Comparison of ENCODE assay signal across 8 mouse cellular contexts in the genomic region with DNA sequence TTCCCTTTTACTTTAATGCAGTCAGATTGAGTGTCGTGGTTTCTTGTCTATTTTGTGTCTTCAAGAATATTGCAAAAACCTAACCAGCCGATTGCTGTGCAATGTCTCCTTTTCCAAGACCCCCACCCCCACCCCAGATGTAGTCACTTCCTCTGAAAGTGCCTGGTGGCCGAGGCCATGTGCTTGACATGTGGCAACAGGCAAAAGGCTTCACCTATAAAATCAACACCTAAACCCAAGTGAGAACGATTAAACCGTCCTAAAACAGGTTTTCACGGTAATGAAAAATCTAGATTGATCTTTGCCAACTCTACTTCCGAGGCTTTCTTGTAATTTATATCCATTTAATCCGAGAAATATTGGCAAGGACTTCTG. TPM values are rescaled to one million over a fixed set of nuclear protein-coding genes. Genes with fewer than 3 reads are reported as not detected.
DNase-seq lines count a peak whose midpoint lies in the region; ATAC-seq and TF ChIP-seq lines count a peak whose summit lies in the region.

No protein-coding gene starts in this region.

- H3ac ChIP-seq in C2C12 (ENCODE audit: control insufficient read depth, insufficient read length, low read depth): peak overlapping the region; percentile 85

- H3K36me3 ChIP-seq in C2C12 (ENCODE audit: control insufficient read depth, insufficient read depth): peaks cover 53% of the 10 kb centered on the region
- peaks cover 10% of the 10 kb centered on the region for H3K36me3 ChIP-seq in embryonic facial prominence, embryonic 15.5 days
- peaks cover 20% of the 10 kb centered on the region for H3K36me3 ChIP-seq in limb, embryonic 14.5 days (ENCODE audit: control insufficient read depth, insufficient read depth, low read length)
- peaks cover 15% of the 10 kb centered on the region; the same call in 1 of the 2 replicates for H3K36me3 ChIP-seq in neural tube, embryonic 14.5 days (ENCODE audit: control insufficient read depth, insufficient read depth, low read length)

- peak overlapping the region; percentile 83 for H3K4me2 ChIP-seq in embryonic facial prominence, embryonic 15.5 days (replicated peaks)
- peak overlapping the region; percentile 60 for H3K4me2 ChIP-seq in limb, embryonic 14.5 days (replicated peaks; ENCODE audit: low read depth, low read length, severe bottlenecking)
- H3K4me2 ChIP-seq in neural tube, embryonic 14.5 days (ENCODE audit: low read depth, low read length): peak overlapping the region; percentile 61

- 1% methylated on average over 8 of the region's 8 CpGs for WGBS in cerebellum, adult 2 months
- WGBS in embryonic facial prominence, embryonic 15.5 days: 0% methylated on average over 8 of the region's 8 CpGs
- under 1% methylated on average over 8 of the region's 8 CpGs for WGBS in limb, embryonic 14.5 days
- 1% methylated on average over 8 of the region's 8 CpGs for WGBS in neural tube, embryonic 14.5 days

- H3K9me3 ChIP-seq in embryonic facial prominence, embryonic 15.5 days (replicated peaks): no peaks in the 10 kb centered on the region
- H3K9me3 ChIP-seq in limb, embryonic 14.5 days (ENCODE audit: control insufficient read depth, low read length): no peaks in the 10 kb centered on the region
- no peaks in the 10 kb centered on the region for H3K9me3 ChIP-seq in neural tube, embryonic 14.5 days (ENCODE audit: control insufficient read depth, low read length)

- peak in 1 of 2 experiments; percentile 18 for DNase-seq in cerebellum, adult 2 months
- no peak for DNase-seq in cerebellum, adult 11 months
- DNase-seq in limb, embryonic 14.5 days (ENCODE audit: low spot score): peak; percentile 35
- DNase-seq in right cerebral cortex, adult 2 months (ENCODE audit: low spot score in 2 of 2): no peak
- DNase-seq in left cerebral cortex, adult 8-10 months (ENCODE audit: low spot score in 2 of 2): no peak

- H3K79me2 ChIP-seq in C2C12 (ENCODE audit: control insufficient read depth, insufficient read depth): peaks cover 68% of the 10 kb centered on the region

- peak overlapping the region; percentile 80 for H3K4me3 ChIP-seq in cerebellum, adult 2 months (replicated peaks; ENCODE audit: insufficient read depth, low read depth, low read length)
- H3K4me3 ChIP-seq in C2C12 (ENCODE audit: insufficient read depth, poor library complexity, severe bottlenecking): peak overlapping the region; percentile 86
- peak overlapping the region; percentile 84 for H3K4me3 ChIP-seq in embryonic facial prominence, embryonic 15.5 days (replicated peaks)
- H3K4me3 ChIP-seq in limb, embryonic 14.5 days (replicated peaks; ENCODE audit: low read length): peak overlapping the region; percentile 100
- H3K4me3 ChIP-seq in neural tube, embryonic 14.5 days (ENCODE audit: low read depth, low read length): peak overlapping the region; percentile 100

- H3K79me3 ChIP-seq in C2C12 (ENCODE audit: low read depth): peaks cover 57% of the 10 kb centered on the region

- no peaks in the 10 kb centered on the region for H3K27me3 ChIP-seq in cerebellum, adult 2 months (ENCODE audit: control insufficient read depth, insufficient read depth, low read length)
- no peaks in the 10 kb centered on the region for H3K27me3 ChIP-seq in C2C12 (ENCODE audit: control insufficient read depth, insufficient read depth, insufficient read length)
- H3K27me3 ChIP-seq in embryonic facial prominence, embryonic 15.5 days: no peaks in the 10 kb centered on the region
- no peaks in the 10 kb centered on the region for H3K27me3 ChIP-seq in limb, embryonic 14.5 days (ENCODE audit: control insufficient read depth, insufficient read depth, low read length)
- H3K27me3 ChIP-seq in neural tube, embryonic 14.5 days (ENCODE audit: control insufficient read depth, insufficient read depth, low read length): no peaks in the 10 kb centered on the region

- H3K27ac ChIP-seq in cerebellum, adult 2 months (ENCODE audit: insufficient read depth, low read length): no peak overlapping the region
- H3K27ac ChIP-seq in embryonic facial prominence, embryonic 15.5 days (replicated peaks): peak overlapping the region; percentile 96; the same call in 1 of the 2 replicates
- peak overlapping the region; percentile 94; the same call in 1 of the 2 replicates for H3K27ac ChIP-seq in limb, embryonic 14.5 days (replicated peaks; ENCODE audit: low read depth, low read length)
- no peak overlapping the region; the same call in 1 of the 2 replicates for H3K27ac ChIP-seq in neural tube, embryonic 14.5 days (ENCODE audit: low read depth, low read length)

- no peak for TF ChIP-seq CTCF in cerebellum, adult 2 months (IDR thresholded peaks at IDR 0.05; ENCODE audit: borderline replicate concordance, insufficient read depth, low read depth, low read length)
- TF ChIP-seq CTCF in C2C12 (IDR thresholded peaks at IDR 0.05; ENCODE audit: control insufficient read depth, insufficient read depth, insufficient read length): no peak

- peak overlapping the region; percentile 96 for H3K9ac ChIP-seq in embryonic facial prominence, embryonic 15.5 days
- H3K9ac ChIP-seq in limb, embryonic 14.5 days (ENCODE audit: low read depth, low read length, severe bottlenecking): peak overlapping the region; percentile 100
- H3K9ac ChIP-seq in neural tube, embryonic 14.5 days (replicated peaks; ENCODE audit: low read depth, low read length): peak overlapping the region; percentile 97

- peaks cover 14% of the 10 kb centered on the region; the same call in 1 of the 2 replicates for H3K4me1 ChIP-seq in cerebellum, adult 2 months (ENCODE audit: control insufficient read depth, insufficient read depth, low read length)
- peaks cover 26% of the 10 kb centered on the region for H3K4me1 ChIP-seq in embryonic facial prominence, embryonic 15.5 days
- H3K4me1 ChIP-seq in limb, embryonic 14.5 days (ENCODE audit: control insufficient read depth, insufficient read depth, low read length): peaks cover 29% of the 10 kb centered on the region
- peaks cover 16% of the 10 kb centered on the region for H3K4me1 ChIP-seq in neural tube, embryonic 14.5 days (ENCODE audit: control insufficient read depth, insufficient read depth, low read length)

- no peak for ATAC-seq in embryonic facial prominence, embryonic 15.5 days (ENCODE audit: insufficient number of reproducible peaks, low FRiP score, low TSS enrichment, low read depth)
- ATAC-seq in limb, embryonic 14.5 days (ENCODE audit: low FRiP score, low read depth): no peak
- ATAC-seq in neural tube, embryonic 14.5 days (ENCODE audit: low read depth): no peak

- no peak for TF ChIP-seq POLR2A in cerebellum, adult 2 months (IDR thresholded peaks at IDR 0.05; ENCODE audit: borderline replicate concordance, insufficient read depth, low read length)
- no peak for TF ChIP-seq POLR2A in limb, embryonic 14.5 days (IDR thresholded peaks at IDR 0.05; ENCODE audit: borderline replicate concordance, extremely low read depth, insufficient read depth, insufficient read length)

TF ChIP-seq in C2C12, 6 proteins besides CTCF, POLR2A, EP300 and RAD21 (continues in another document):
- no peak for TF ChIP-seq CEBPB (IDR thresholded peaks at IDR 0.05; ENCODE audit: low read depth)

RNA-seq across cellular contexts. Expression of a gene that starts 1.1 kb away (rescaled TPM):
- polyA plus RNA-seq in cerebellum, adult 2 months (2012; rRNA removed): 347 and 359 TPM in 2 replicates
- 353 TPM for polyA plus RNA-seq in C2C12 (2012; fragmentation: generic; extraction: Trizol)
- polyA plus RNA-seq in embryonic facial prominence, embryonic 15.5 days (2015; fragmentation: Nextera tagmentation; extraction: Ambion mirVana): 999 and 1,010 TPM in 2 replicates
- polyA plus RNA-seq in limb, embryonic 14.5 days (2012; rRNA removed): 437 and 460 TPM in 2 replicates
- 1,093 and 1,108 TPM in 2 replicates for polyA plus RNA-seq in limb, embryonic 14.5 days (2014; fragmentation: Nextera tagmentation; extraction: Ambion mirVana)
- 529 and 532 TPM in 2 replicates for polyA plus RNA-seq in neural tube, embryonic 14.5 days (2014; fragmentation: Nextera tagmentation; extraction: Ambion mirVana)
- total RNA-seq in left cerebral cortex, adult 8-10 months (2022): 100 to 1,000 TPM; 280 to 313 (median 302) TPM

RNA-seq across cellular contexts. Expression of a gene that starts 11.2 kb away (rescaled TPM):
- 36.2 and 36.4 TPM in 2 replicates for polyA plus RNA-seq in cerebellum, adult 2 months (2012; rRNA removed)
- 44.4 TPM for polyA plus RNA-seq in C2C12 (2012; fragmentation: generic; extraction: Trizol)
- 45.8 and 48.7 TPM in 2 replicates for polyA plus RNA-seq in embryonic facial prominence, embryonic 15.5 days (2015; fragmentation: Nextera tagmentation; extraction: Ambion mirVana)
- 39.2 and 51.5 TPM in 2 replicates for polyA plus RNA-seq in limb, embryonic 14.5 days (2012; rRNA removed)
- 39.1 and 41.8 TPM in 2 replicates for polyA plus RNA-seq in limb, embryonic 14.5 days (2014; fragmentation: Nextera tagmentation; extraction: Ambion mirVana)
- 25.1 and 27.2 TPM in 2 replicates for polyA plus RNA-seq in neural tube, embryonic 14.5 days (2014; fragmentation: Nextera tagmentation; extraction: Ambion mirVana)
- total RNA-seq in left cerebral cortex, adult 8-10 months (2022): 10 to 100 TPM; 27.5 to 30.6 (median 28.5) TPM

RNA-seq across cellular contexts. Expression of a gene that starts 14.2 kb away (rescaled TPM):
- 4.9 and 5.7 TPM in 2 replicates for polyA plus RNA-seq in cerebellum, adult 2 months (2012; rRNA removed)
- 2.3 TPM for polyA plus RNA-seq in C2C12 (2012; fragmentation: generic; extraction: Trizol)
- polyA plus RNA-seq in embryonic facial prominence, embryonic 15.5 days (2015; fragmentation: Nextera tagmentation; extraction: Ambion mirVana): 3.4 and 5.9 TPM in 2 replicates
- 4.5 and 9.1 TPM in 2 replicates for polyA plus RNA-seq in limb, embryonic 14.5 days (2012; rRNA removed)
- polyA plus RNA-seq in limb, embryonic 14.5 days (2014; fragmentation: Nextera tagmentation; extraction: Ambion mirVana): 2.7 and 4.3 TPM in 2 replicates
- polyA plus RNA-seq in neural tube, embryonic 14.5 days (2014; fragmentation: Nextera tagmentation; extraction: Ambion mirVana): 1.9 and 3.9 TPM in 2 replicates
- total RNA-seq in left cerebral cortex, adult 8-10 months (2022): 1 to 10 TPM; 2.2 to 5.0 (median 2.8) TPM

RNA-seq across cellular contexts. Expression of a gene that starts 37.8 kb away (rescaled TPM):
- polyA plus RNA-seq in cerebellum, adult 2 months (2012; rRNA removed): 18.9 and 19.4 TPM in 2 replicates
- 8.3 TPM for polyA plus RNA-seq in C2C12 (2012; fragmentation: generic; extraction: Trizol)
- polyA plus RNA-seq in embryonic facial prominence, embryonic 15.5 days (2015; fragmentation: Nextera tagmentation; extraction: Ambion mirVana): 11.5 and 18.0 TPM in 2 replicates
- polyA plus RNA-seq in limb, embryonic 14.5 days (2012; rRNA removed): 13.3 and 23.7 TPM in 2 replicates
- polyA plus RNA-seq in limb, embryonic 14.5 days (2014; fragmentation: Nextera tagmentation; extraction: Ambion mirVana): 14.3 and 15.1 TPM in 2 replicates
- polyA plus RNA-seq in neural tube, embryonic 14.5 days (2014; fragmentation: Nextera tagmentation; extraction: Ambion mirVana): 8.9 and 12.3 TPM in 2 replicates
- total RNA-seq in left cerebral cortex, adult 8-10 months (2022): 10 to 100 TPM; 14.4 to 22.1 (median 16.7) TPM

RNA-seq across cellular contexts. Expression of a gene that starts 37.8 kb away (rescaled TPM):
- polyA plus RNA-seq in cerebellum, adult 2 months (2012; rRNA removed): 262 and 265 TPM in 2 replicates
- 115 TPM for polyA plus RNA-seq in C2C12 (2012; fragmentation: generic; extraction: Trizol)
- polyA plus RNA-seq in embryonic facial prominence, embryonic 15.5 days (2015; fragmentation: Nextera tagmentation; extraction: Ambion mirVana): 172 and 173 TPM in 2 replicates
- 135 and 137 TPM in 2 replicates for polyA plus RNA-seq in limb, embryonic 14.5 days (2012; rRNA removed)
- 177 and 186 TPM in 2 replicates for polyA plus RNA-seq in limb, embryonic 14.5 days (2014; fragmentation: Nextera tagmentation; extraction: Ambion mirVana)
- 202 and 213 TPM in 2 replicates for polyA plus RNA-seq in neural tube, embryonic 14.5 days (2014; fragmentation: Nextera tagmentation; extraction: Ambion mirVana)
- total RNA-seq in left cerebral cortex, adult 8-10 months (2022): 100 to 1,000 TPM; 245 to 257 (median 245) TPM

Comparison
In these comparisons a context has a peak if more than half of its experiments do, and no peak if none do; other contexts are left out.
1. H3K27ac ChIP-seq: peak in embryonic facial prominence, embryonic 15.5 days (single experiment) and limb, embryonic 14.5 days (single experiment); none in cerebellum, adult 2 months (single experiment) and neural tube, embryonic 14.5 days (single experiment).
2. Peak in every context shown above with its lines, with median percentiles within 50 percentile points of each other: H3K4me3 ChIP-seq, H3K4me2 ChIP-seq and H3K9ac ChIP-seq.